Mouse (Mus musculus): Measurements from ENCODE around the gene D17H6S53E.

The D17H6S53E gene

DNA sequence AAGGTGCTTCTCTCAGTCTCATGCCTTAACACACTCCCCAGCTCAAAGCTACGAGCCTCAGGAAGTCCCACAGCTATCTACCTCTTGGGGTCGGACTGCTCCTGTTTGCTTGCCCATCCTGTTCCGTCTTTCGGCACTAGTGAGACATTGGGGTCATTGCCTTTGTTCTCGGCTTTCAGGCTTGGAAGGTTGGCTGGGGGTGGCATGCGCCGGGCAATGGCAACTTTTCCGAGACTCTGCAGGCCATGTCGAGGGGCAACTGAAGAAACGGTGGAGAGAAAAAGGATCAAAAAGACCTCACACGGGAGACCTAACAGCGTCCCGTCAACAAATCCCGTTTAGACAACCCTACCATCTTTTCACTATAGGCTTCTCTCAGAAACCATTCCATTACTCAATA lies 35.9 kb downstream of the D17H6S53E start:
- no peak for DNase-seq (ENCODE audit: low spot score in 2 of 2)

DNA sequence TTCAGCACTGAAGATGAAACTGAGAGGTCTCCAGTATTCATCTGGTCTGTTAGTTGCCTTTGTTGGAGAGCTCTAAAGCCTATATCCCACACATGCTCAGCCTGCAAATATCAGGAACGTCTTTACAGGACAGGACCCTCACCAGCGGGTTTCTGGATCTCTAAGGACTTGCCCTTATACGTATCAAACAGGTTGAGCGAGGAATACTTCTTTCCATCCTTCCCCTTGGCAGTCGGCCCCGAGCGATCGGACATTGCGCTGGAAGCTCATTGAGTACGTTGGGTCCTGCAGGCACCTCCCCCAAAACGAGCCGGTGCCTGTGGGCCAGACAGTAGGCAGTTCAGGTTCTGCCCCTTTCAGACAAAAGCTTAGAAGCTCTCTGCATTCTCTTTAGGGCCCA lies 36.6 kb downstream of the D17H6S53E start:
- DNase-seq (ENCODE audit: low spot score in 2 of 2), result no peak

DNA sequence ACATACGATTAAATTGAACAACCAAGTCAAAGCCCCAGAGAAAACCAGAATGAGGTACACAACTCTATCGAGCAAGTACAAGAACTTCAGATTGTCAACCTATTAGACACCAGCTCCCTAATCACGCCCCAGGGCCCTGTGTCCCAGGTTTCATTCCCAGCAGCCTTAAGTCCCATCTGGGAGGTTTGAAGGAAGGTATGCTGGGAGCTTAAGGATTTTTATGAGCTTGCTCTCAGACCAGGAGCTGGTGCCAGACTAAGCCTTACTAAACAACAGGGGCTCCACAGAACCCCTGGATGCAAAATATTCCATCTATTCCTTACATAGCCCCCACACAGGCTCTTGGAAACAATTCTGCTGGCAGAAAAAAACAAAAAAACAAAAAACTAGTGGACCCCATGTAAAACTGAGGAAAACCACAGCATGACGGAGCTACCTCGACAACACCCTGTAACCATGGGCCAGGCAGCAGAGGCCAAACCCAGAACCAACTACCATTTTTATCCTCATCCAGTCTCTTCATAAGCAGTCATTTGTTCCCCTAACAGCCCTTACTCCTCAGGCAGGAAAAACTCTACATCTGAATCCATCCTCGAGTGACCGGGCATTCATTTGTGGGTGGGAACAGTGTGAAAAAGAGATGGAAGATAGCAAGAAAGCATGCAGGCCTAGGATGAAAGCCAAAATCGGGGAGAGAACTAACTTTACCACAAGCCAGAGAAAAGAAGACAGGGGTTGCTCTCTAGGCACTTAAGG lies 37.3 kb downstream of the D17H6S53E start:
- DNase-seq (ENCODE audit: low spot score in 2 of 2), result no peak

DNA sequence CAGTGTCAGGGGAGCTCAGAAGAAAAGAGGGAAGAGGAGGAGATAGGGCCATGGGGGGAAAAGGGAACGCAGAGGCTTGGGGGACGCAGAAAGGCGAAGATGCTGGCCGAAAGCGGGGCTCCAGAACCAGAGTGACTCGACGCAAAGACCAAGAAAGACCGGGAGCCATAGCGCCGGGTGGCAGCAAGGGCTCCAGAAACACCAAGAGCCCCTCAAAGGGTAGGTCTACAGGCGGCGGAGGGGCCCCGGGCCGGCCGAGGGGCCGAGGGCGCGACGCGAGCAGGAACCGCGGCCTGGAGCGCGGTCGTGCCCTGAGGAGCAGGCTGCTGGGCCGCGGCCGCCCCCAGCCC lies 38.0 kb downstream of the D17H6S53E start:
- no peak for DNase-seq (ENCODE audit: low spot score in 2 of 2)

DNA sequence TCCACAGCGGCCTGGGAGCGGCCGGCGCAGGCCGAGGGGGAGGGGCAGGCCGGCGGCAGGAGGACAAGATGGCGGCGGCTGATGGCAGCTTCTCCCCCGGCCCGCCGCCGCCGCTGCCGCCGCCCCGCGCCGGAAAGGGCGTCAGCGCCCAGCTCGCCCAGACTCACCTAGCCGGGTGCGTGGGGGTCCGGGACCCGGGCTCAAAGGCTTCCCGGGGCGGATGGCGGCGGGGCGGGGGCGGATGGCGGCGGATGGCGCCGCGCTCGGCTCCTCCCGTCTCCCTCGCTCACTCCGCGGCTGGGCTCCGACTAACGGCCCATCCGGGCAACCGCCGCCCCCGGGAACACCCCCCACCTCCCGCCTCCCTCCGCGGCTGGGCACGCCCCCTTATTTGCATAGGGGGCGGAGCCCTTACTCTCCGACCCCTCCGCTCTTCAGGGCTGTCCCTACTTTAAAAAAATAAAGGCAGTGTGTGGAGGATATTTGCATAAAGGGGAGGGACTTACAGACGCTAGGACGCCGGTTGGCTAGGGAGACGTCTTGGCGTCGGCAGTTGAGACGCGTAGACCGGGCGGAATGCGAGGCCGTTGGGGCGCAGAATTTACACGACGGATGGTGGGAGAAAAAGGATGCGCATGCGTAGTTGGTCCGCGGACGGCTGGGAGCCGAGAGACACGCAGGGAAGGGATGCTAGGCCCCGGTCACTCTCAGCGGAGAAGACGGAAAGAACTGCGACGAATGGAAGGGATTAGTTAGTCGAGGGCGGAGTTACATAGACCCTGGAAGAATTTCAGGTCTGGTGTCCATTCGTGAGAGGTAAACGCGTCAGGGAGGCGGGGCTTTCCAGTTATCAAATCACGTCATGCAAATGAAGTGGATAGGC lies 38.6 kb downstream of the D17H6S53E start, which contains the start of gene Prrc2a:
Gene Prrc2a (minus strand): TSS at position 330 of the 883 bp plus-strand sequence.
- DNase-seq (ENCODE audit: low spot score in 2 of 2), result peak; percentile 99

DNA sequence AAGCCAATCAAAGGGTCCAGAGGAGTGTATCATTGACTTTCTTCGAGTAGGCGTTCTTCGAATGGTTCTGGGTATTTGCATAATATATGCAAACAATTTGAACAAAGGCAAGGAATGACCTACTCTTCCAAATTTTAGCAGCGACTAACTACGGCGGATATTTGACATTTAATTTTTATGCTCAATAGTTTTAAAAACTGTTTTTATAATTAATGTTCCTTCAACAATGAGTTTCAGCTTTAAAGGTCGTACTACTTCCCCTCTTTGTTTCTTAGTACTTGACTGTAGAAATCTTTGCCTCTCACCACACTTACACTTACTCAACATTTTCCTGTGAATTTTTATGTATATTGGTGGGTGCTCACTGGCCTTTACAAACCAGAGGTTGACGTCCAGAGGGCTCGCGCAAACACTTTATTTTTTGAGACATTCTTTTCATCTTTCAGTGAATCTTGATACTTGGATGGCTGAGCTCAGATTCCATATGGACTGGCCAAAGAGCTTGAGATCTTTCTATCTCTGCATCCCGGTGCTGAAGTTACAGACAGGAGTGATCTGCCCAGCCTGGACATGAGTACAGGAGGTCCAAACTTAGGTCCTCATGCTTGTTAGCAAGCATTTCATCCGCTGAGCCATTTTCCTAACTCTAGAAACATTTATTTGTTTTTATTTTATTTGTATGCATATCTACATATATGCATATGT lies 39.4 kb downstream of the D17H6S53E start:
- no peak for DNase-seq (ENCODE audit: low spot score in 2 of 2)

DNA sequence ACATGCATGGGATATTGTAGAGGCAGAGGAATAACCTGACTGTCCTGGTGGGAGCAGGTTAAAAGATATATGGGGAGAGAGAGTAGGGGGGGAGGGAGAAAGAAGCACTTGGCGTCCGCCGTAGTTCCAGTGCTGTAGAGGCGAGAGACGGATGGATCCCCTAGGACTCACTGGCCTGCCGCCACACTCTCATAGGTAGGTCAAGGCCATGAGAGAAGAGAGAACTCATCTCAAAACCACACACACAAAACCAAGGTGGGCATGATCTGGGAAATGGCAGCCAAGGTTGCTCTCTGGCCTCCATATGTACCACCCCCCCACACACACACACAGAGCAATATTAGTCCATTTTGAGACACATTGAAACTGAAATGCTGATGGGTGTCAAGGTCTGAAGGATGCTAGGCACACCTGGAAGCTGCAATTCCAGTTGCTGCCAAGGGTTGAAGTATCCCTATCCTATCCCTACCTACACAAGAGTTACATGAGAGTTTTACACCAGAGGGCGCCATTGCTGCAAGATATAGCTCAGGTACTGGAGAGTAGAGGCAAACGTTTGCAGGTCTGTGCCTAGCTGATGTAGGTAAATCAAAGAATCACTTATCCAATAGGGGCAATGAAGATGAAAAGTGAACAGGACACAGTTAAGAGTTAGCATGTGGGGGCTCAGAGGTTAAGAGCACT lies 40.3 kb downstream of the D17H6S53E start:
- peak in 1 of 2 experiments; percentile 71 for DNase-seq (ENCODE audit: low spot score in 2 of 2)

DNA sequence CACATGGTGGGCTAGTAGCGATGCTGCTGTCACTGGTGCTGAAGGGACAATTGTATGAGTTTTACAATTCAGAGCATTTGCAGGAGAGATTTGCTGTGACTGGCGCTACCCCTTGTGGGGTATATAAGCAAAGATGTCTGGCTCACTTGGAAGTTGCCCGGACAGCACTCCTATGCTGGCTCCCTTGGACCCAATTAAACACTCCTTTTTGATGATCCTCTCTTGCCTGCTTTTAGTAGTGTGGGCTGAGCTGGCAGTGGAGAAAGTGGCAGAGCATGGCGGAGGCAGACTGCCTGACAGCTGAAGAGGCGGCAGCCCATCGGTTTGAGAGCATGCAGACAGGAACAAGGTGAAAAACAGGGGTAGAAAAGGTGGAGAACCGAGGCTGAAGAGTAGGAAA lies 41.6 kb downstream of the D17H6S53E start:
- DNase-seq (ENCODE audit: low spot score in 2 of 2), result peak in 1 of 2 experiments; percentile 56

DNA sequence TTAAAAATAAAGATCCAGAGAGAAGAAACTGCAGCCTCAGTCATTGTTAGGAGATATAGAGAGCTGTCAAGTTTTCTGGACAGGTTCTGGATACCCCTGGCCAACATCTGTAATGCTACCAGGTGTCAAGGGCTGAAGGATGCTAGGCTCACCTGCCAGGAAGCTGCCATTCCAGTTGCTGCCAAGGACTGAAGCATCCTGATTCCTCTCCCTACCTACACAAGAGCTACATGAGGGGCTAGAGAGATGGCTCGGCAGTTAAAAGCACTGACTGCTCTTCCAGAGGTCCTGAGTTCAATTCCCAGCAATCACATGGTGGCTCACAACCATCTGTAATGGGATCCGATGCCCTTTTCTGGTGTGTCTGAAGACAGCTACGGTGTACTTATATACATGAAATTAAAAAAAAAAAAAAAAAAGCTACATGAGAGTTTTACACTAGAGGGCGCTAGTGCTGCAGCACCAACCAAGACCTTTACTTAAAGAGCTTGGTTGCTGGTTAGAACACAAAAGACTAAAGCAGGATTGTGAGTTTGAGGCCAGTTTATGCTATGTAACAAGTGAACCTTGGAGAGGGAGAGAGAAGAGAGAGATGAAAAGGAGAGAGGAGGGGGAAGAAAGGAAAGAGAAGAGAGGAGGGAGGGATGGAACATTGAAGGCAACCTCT lies 42.5 kb downstream of the D17H6S53E start:
- DNase-seq (ENCODE audit: low spot score in 2 of 2), result no peak

DNA sequence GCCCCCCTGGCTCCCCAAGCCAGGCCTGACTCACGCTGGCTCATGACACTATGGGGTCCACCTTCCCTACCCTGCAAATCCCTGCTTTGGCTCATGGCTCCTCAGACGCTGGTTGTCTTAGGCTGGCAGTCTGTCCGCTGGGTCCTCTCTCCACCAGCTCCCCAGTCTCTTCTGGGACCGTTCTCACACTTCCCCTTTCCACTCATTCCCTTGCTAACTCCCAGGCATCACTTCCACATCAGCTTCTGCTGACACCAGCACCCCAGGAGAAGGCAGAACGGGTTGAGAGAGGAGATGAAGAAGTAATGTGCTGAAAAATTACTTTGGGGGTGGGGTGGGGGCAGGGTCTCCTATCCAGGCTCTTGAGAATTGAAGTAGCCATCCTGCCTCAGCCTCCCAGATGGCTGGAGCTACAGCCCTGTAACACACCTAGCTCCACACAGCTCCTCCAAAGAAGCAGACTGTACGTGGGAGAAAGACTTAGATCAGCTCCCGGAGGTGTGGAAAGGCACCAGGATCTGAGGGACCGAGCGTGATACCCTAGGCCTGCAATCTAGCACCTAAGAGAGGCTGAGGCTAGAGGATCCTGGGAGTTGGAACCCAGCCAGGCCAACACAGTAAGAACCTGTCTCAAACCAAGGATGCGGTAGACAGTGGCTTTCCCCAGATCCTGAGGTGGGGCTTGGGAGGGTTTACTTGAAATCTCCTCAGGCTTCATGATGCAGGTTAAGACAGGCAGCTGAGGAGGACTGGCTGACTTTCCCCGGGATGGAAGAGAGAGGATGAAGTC lies 46.5 kb downstream of the D17H6S53E start:
- peak; percentile 57 for DNase-seq (ENCODE audit: low spot score in 2 of 2)

DNA sequence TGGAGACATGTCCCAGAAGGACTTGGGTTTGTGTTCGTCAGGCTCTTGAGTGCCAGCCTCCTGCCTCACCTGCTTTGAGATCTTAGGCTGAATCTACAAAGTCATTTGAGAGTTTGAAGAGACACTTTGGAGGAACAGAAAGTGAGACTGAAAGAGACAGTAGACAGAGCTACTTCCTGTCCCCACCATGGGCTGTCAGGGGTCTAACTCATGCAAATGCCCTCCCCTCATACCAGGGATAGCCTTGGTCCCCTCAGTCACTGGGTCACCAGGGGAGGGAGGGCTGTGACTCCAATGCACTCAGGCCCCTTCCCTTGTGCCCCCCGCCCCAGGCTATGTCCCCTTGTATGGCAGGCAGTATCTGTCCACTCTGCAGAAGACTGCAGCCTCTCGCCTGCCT lies 47.2 kb downstream of the D17H6S53E start:
- DNase-seq (ENCODE audit: low spot score in 2 of 2), result no peak

DNA sequence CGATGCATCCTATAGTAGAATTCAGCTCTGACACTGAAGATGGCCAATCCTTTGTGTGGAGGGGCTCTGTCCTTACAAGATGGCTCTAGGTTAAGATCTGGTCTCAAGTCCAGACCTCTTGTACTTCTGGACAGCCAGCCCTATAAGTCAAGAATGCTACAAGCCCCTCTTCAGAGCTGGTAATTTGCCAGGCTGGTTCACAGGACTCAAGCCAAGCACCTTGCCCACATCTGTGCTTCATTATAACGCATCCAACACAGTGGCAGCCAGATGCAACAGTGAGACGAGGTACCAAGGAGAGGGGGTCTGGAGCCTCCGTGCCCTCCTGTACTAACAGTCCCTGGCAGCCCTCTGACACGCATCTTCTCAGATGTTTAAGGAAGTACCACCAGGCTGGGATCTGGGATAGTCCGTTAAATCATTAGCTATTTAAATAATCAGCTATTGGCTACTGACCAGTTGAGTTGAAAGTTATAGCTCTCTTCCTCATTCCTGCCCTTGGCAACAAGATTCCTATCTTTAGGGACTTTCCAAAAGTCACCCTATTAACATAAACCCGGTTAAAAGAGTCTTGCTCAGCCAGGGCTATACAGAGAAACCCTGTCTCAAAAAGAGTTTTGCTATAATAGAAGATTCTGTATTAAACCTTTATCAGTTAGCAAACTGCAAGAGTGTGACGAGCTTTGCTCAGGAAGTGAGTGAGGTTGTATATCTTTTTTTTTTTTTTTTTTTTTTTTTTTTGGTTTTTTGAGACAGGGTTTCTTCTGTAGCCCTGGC lies 48.2 kb downstream of the D17H6S53E start:
- no peak for DNase-seq (ENCODE audit: low spot score in 2 of 2)

DNA sequence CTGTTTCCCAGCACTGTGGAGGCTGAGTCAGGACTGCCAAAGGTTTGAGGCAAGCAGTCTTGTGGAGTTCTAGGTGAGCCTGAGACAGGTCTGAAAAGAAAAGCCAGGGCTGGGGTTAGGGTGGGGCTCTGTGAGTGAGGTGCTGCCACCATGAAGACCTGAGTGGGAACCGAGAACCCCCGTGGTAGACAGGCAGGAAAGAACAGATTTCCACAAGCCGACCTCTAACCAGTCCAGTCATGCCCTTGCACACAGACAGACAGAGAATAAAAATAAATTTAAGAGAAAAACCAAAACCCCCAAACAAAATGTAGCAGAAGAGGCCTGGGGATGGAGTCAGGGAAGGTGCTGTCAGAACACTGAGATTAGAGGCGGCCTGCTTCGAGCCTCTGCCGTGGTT lies 49.2 kb downstream of the D17H6S53E start:
- DNase-seq (ENCODE audit: low spot score in 2 of 2), result no peak

DNA sequence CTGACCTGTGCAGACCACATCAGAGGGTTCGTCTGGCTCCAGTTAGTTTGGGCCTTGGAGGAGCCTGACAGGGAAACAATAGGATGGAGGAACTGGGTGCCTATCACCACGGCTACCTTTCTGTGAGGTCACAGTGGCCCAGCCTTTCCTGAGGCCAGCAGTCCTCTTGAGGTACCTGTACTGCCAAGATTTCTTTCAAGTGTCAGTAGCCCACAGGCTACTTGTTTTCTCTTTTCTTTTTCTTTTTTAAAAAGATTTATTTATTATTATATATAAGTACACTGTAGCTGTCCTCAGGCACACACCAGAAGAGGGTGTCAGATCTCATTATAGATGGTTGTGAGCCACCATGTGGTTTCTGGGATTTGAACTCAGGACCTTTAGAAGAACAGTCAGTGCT lies 49.8 kb downstream of the D17H6S53E start, which contains the start of gene Aif1:
Gene Aif1 (minus strand): TSS at position 101 of the 400 bp plus-strand sequence.
- DNase-seq (ENCODE audit: low spot score in 2 of 2), result no peak
